Mouse (Mus musculus) thymus, adult 2 months (tissue): ENCODE results near the gene Wnk2. TPM values are rescaled to one million over a fixed set of nuclear protein-coding genes. Genes with fewer than 3 reads are reported as not detected.
A peak's percentile ranks its signal among the peaks of the same experiment; 100 is the strongest.

Experiments used
- DNase-seq: peaks from one replicate; pipeline ENCODE4 v3.0.0; 2021
- H3K27ac ChIP-seq: fragments of 200-500 bp; 2 replicates; pipeline ENCODE4 v1.5.1; 2012; ENCODE audit warnings: low read length, control low read depth; ENCODE audit not compliant: control insufficient read depth, insufficient read depth
- H3K27me3 ChIP-seq: fragments of 200-500 bp; 2 replicates; pipeline ENCODE4 v1.6.1; 2012; ENCODE audit warnings: mild to moderate bottlenecking, low read length, moderate library complexity, mixed read lengths; ENCODE audit not compliant: control insufficient read depth, insufficient read depth
- H3K36me3 ChIP-seq: fragments of 200-500 bp; 2 replicates; pipeline ENCODE4 v1.6.1; 2012; ENCODE audit warnings: mild to moderate bottlenecking, low read length, moderate library complexity; ENCODE audit not compliant: control insufficient read depth, insufficient read depth
- H3K4me1 ChIP-seq: fragments of 200-500 bp; replicated peaks from 2 replicates; pipeline ENCODE4 v1.6.1; 2012; ENCODE audit warnings: low read length; ENCODE audit not compliant: control insufficient read depth, insufficient read depth
- H3K4me3 ChIP-seq: fragments of 200-500 bp; 2 replicates; pipeline ENCODE4 v1.5.1; 2012; ENCODE audit warnings: mild to moderate bottlenecking, low read length, control low read depth, moderate library complexity; ENCODE audit not compliant: control insufficient read depth, insufficient read depth
- CTCF ChIP-seq: fragments of 200-500 bp; IDR thresholded peaks from 2 replicates; pipeline ENCODE4 v1.5.1; 2012; ENCODE audit warnings: mild to moderate bottlenecking, control low read depth, low read length, moderate library complexity, borderline replicate concordance; ENCODE audit not compliant: control insufficient read depth, poor library complexity, insufficient read depth; ENCODE audit errors: extremely low read depth
- POLR2A ChIP-seq: fragments of 200-500 bp; IDR thresholded peaks from 2 replicates; pipeline ENCODE4 v1.6.1; 2012; ENCODE audit warnings: mild to moderate bottlenecking, low read length, control low read depth, moderate library complexity; ENCODE audit not compliant: control insufficient read depth, poor library complexity, insufficient read depth; ENCODE audit errors: extremely low read depth
- WGBS: fragments of 180-500 bp; shearing (Covaris S2); methylation state at CpG from one replicate; pipeline ENCODE4 v1.1.7; 2018; 5-methylcytosine and 5-hydroxymethylcytosine counted together
- polyA plus RNA-seq: library from polyadenylated mRNA; depleted of rRNA; stranded (reverse); fragments of >200 nt; gene quantifications from 2 replicates; pipeline ENCODE4 v1.2.3, GENCODE M21; 2012

The Wnk2 gene
- polyA plus RNA-seq, 1 experiment = 3.9 TPM

DNA sequence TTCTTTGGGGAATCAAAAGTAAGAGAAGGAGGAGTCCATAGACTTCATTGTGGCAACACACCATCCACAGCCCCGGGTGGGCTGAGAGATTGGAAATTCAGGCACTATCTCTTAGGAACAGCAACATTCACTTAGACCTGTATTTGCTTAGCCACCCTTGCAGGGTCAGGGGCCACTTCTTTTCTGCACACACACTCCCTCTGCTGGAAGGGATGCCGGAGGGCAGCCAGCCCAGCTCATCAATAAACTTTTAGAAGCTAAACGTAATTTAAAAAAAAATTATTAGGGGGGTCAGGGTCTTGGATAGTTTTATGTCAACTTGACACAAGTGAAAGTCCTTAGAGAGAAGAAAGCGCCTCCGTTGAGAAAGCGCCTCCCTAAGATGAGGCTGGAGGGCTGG, 74.5 kb downstream of the Wnk2 start:
- Histone ChIP-seq H3K27ac (no peak overlapping the region), H3K36me3 (no peaks in the 10 kb centered on the region), H3K27me3 (no peaks in the 10 kb centered on the region), H3K4me3 (no peak overlapping the region), H3K4me1 (peaks cover 28% of the 10 kb centered on the region)
- TF ChIP-seq CTCF = no peak
- TF ChIP-seq POLR2A = no peak
- no peak for DNase-seq
- 89% methylated on average over 6 of the region's 6 CpGs for WGBS

DNA sequence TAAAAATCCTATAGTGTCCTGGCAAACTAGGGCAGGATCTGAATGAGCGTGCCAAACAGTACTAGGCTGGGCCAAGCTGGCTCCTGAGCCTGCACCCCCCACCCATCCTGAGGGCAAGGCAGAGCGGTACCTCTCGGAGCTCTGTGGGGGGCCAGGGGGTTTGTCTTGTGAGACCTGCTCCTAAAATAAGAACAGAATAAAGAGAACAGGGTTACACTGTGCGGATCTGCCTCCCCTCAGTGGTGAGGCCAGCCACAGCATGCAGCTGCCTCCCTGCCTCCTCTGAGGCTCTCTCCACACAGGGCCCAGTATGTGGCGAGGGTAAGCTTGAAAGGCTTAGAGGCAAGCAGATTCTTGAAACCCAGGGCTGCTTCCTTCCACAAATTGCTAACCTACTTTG, 76.0 kb downstream of the Wnk2 start:
- Histone ChIP-seq H3K27ac (no peak overlapping the region), H3K4me3 (no peak overlapping the region), H3K4me1 (peaks cover 28% of the 10 kb centered on the region), H3K27me3 (no peaks in the 10 kb centered on the region), H3K36me3 (no peaks in the 10 kb centered on the region)
- TF ChIP-seq POLR2A (no peak), CTCF (no peak)
- DNase-seq = no peak
- 41% methylated on average over 5 of the region's 5 CpGs for WGBS

GRCm38 (mm10) chr13:49069979-49070378, 77.8 kb downstream of the Wnk2 start:
- Histone ChIP-seq H3K27ac (no peak overlapping the region), H3K4me1 (peaks cover 28% of the 10 kb centered on the region), H3K4me3 (no peak overlapping the region), H3K27me3 (no peaks in the 10 kb centered on the region), H3K36me3 (no peaks in the 10 kb centered on the region)
- DNase-seq = no peak
- 20% methylated on average over 6 of the region's 6 CpGs for WGBS
- TF ChIP-seq CTCF (no peak), POLR2A (no peak)

GRCm38 (mm10) chr13:49069393-49069792, 78.4 kb downstream of the Wnk2 start:
- TF ChIP-seq CTCF (no peak), POLR2A (no peak)
- no peak for DNase-seq
- no peaks in the 10 kb centered on the region for H3K27me3 ChIP-seq
- H3K36me3 ChIP-seq = no peaks in the 10 kb centered on the region
- H3K27ac ChIP-seq = peak overlapping the region; percentile 15; the same call in 1 of the 2 replicates
- H3K4me1 ChIP-seq = peaks cover 28% of the 10 kb centered on the region
- no peak overlapping the region for H3K4me3 ChIP-seq
- 89% methylated on average over 4 of the region's 4 CpGs for WGBS

DNA sequence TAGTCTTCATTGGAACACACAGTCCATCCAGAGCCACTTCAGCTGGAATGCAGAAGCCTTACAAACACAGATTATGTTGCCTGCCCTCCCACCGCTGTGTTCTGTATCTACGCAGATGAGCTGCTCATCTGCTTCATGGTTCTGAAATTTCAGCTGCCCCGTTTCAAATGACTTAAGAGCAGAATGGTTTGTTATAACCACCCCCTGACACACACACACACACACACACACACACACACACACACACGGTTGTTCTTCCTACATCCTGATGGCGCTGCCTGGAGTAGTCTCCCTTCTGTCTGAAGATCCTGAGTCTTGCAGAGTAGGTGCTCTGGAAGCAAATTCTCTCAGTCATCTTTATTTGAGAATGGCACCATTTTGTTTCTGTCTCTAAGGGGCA, 83.6 kb downstream of the Wnk2 start:
- no peak for DNase-seq
- Histone ChIP-seq H3K27ac (no peak overlapping the region), H3K36me3 (no peaks in the 10 kb centered on the region), H3K4me1 (peaks cover 7% of the 10 kb centered on the region), H3K4me3 (no peak overlapping the region), H3K27me3 (no peaks in the 10 kb centered on the region)
- 89% methylated on average over 5 of the region's 5 CpGs for WGBS
- TF ChIP-seq CTCF (no peak), POLR2A (no peak)

GRCm38 (mm10) chr13:49060456-49060855, 87.4 kb downstream of the Wnk2 start:
- DNase-seq = no peak
- H3K36me3 ChIP-seq = no peaks in the 10 kb centered on the region
- WGBS = 93% methylated on average over 7 of the region's 7 CpGs
- H3K4me1 ChIP-seq = peaks cover 4% of the 10 kb centered on the region
- no peak overlapping the region for H3K27ac ChIP-seq
- no peak overlapping the region for H3K4me3 ChIP-seq
- no peaks in the 10 kb centered on the region for H3K27me3 ChIP-seq
- no peak for TF ChIP-seq POLR2A
- no peak for TF ChIP-seq CTCF

GRCm38 (mm10) chr13:49058528-49058927, 89.3 kb downstream of the Wnk2 start:
- Histone ChIP-seq H3K4me3 (no peak overlapping the region), H3K27ac (no peak overlapping the region), H3K27me3 (no peaks in the 10 kb centered on the region), H3K36me3 (no peaks in the 10 kb centered on the region), H3K4me1 (peaks cover 2% of the 10 kb centered on the region)
- DNase-seq = no peak
- no peak for TF ChIP-seq CTCF
- 94% methylated on average over 4 of the region's 4 CpGs for WGBS
